Mouse (Mus musculus) ES-E14 (cell line): ENCODE results near the gene Efhc1. TPM values are rescaled to one million over a fixed set of nuclear protein-coding genes. Genes with fewer than 3 reads are reported as not detected.
A peak's percentile ranks its signal among the peaks of the same experiment; 100 is the strongest.

Experiments used
- DNase-seq: peaks from one replicate; pipeline ENCODE4 v3.0.0-alpha.2; 2013; ENCODE audit warnings: low read depth, low spot score
- H3K27ac ChIP-seq: 2 replicates; pipeline ENCODE4 v1.5.1; 2012; ENCODE audit warnings: low read depth, mild to moderate bottlenecking, low read length, moderate library complexity, mixed read lengths; ENCODE audit not compliant: poor library complexity, insufficient read depth, severe bottlenecking
- H3K36me3 ChIP-seq: 2 replicates; pipeline ENCODE4 v1.6.1; 2012; ENCODE audit warnings: mild to moderate bottlenecking, low read length, moderate library complexity, mixed read lengths; ENCODE audit not compliant: control insufficient read depth, poor library complexity, insufficient read depth, severe bottlenecking
- H3K4me1 ChIP-seq, 2 experiments: fragments of 150-350 bp in 1 of 2; sonication (generic) in 1 of 2; 2 replicates each; pipeline ENCODE4 v1.6.1; 2012; ENCODE audit warnings: low read length in 2 of 2, mild to moderate bottlenecking in 1 of 2, mixed read lengths in 1 of 2; ENCODE audit not compliant: control insufficient read depth in 2 of 2, insufficient read depth in 2 of 2, poor library complexity in 1 of 2
- H3K4me3 ChIP-seq, 2 experiments: fragments of 150-350 bp in 1 of 2; sonication (generic) in 1 of 2; 2 replicates each; pipeline ENCODE4 v1.5.1; 2012; ENCODE audit warnings: low read length in 2 of 2, low read depth in 1 of 2, mild to moderate bottlenecking in 1 of 2, mixed read lengths in 1 of 2; ENCODE audit not compliant: insufficient read depth in 1 of 2, poor library complexity in 1 of 2, severe bottlenecking in 1 of 2
- H3K9ac ChIP-seq: 2 replicates; pipeline ENCODE4 v1.6.1; 2012; ENCODE audit warnings: low read depth, mild to moderate bottlenecking, low read length, mixed read lengths; ENCODE audit not compliant: poor library complexity, insufficient read depth, severe bottlenecking
- H3K9me3 ChIP-seq: fragments of 150-350 bp; sonication (generic); 2 replicates; pipeline ENCODE4 v1.6.1; 2012; ENCODE audit warnings: low read depth, mild to moderate bottlenecking, low read length; ENCODE audit not compliant: control insufficient read depth, insufficient read depth
- CHD2 ChIP-seq: IDR thresholded peaks from 2 replicates; pipeline ENCODE4 v1.6.1; 2014; ENCODE audit warnings: mild to moderate bottlenecking, low read depth, low read length, inconsistent platforms
- HCFC1 ChIP-seq: IDR thresholded peaks from 2 replicates; pipeline ENCODE4 v1.6.1; 2012; ENCODE audit warnings: low read length, inconsistent platforms, borderline replicate concordance; ENCODE audit not compliant: insufficient read depth
- MAFK ChIP-seq: IDR thresholded peaks from 2 replicates; pipeline ENCODE4 v1.6.1; 2014; ENCODE audit warnings: mild to moderate bottlenecking, low read depth, low read length, inconsistent platforms; ENCODE audit not compliant: insufficient read depth
- ZC3H11A ChIP-seq: IDR thresholded peaks from 2 replicates; pipeline ENCODE4 v1.6.1; 2012; ENCODE audit warnings: low read depth, mild to moderate bottlenecking, inconsistent platforms, low read length, borderline replicate concordance
- ZNF384 ChIP-seq: IDR thresholded peaks from 2 replicates; pipeline ENCODE4 v1.6.1; 2012; ENCODE audit warnings: low read depth, low read length, inconsistent platforms
- in situ Hi-C, 2 experiments: fragments of 600-800 bp; cut with MboI; formaldehyde crosslinking; loops; one replicate each; pipeline ENCODE4 v1.15.1; 2025; ENCODE audit warnings: low sequenced_read_pairs in 2 of 2, inconsistent platforms in 1 of 2; ENCODE audit not compliant: unreplicated experiment in 2 of 2
- total RNA-seq: library from RNA; depleted of rRNA; stranded (reverse); fragments of 300-350 nt; gene quantifications from 2 replicates; pipeline ENCODE4 v1.2.3, GENCODE M21; 2012

Gene Efhc1
- total RNA-seq, 1 experiment = 1.7 TPM

- no peak overlapping the region for H3K27ac ChIP-seq
- no peak overlapping the region for H3K9ac ChIP-seq
- H3K4me3 ChIP-seq = no peak overlapping the region; a peak in 1 of 4 replicates
- H3K9me3 ChIP-seq = no peaks in the 10 kb centered on the region
- peaks cover 0 to 3% of the 10 kb centered on the region in 2 experiments; a peak in 2 of 4 replicates for H3K4me1 ChIP-seq
- no peak for DNase-seq
- in situ Hi-C loops = no loop called here
- TF ChIP-seq CHD2 (no peak), MAFK (no peak), ZC3H11A (no peak), HCFC1 (no peak), ZNF384 (no peak)
- no peaks in the 10 kb centered on the region; the same call in 1 of the 2 replicates for H3K36me3 ChIP-seq
Measured at GRCm38 (mm10) chr1:20940151-20940550, 11.3 kb upstream of the Efhc1 start.

GRCm38 (mm10) chr1:20941322-20941721 lies 10.1 kb upstream of the Efhc1 start:
- H3K9ac ChIP-seq = no peak overlapping the region
- in situ Hi-C loops = no loop called here
- H3K9me3 ChIP-seq = no peaks in the 10 kb centered on the region
- DNase-seq = no peak
- no peak overlapping the region for H3K27ac ChIP-seq
- TF ChIP-seq CHD2 = no peak
- no peak for TF ChIP-seq ZNF384
- no peak for TF ChIP-seq MAFK
- no peak for TF ChIP-seq ZC3H11A
- TF ChIP-seq HCFC1 = no peak
- no peaks in the 10 kb centered on the region for H3K36me3 ChIP-seq
- H3K4me1 ChIP-seq = no peaks in the 10 kb centered on the region
- H3K4me3 ChIP-seq = no peak overlapping the region

GRCm38 (mm10) chr1:20941857-20942256 lies 9.6 kb upstream of the Efhc1 start:
- Histone ChIP-seq H3K27ac (no peak overlapping the region), H3K36me3 (no peaks in the 10 kb centered on the region)

GRCm38 (mm10) chr1:20943016-20943415 lies 8.4 kb upstream of the Efhc1 start:
- no peak overlapping the region for H3K4me3 ChIP-seq
- in situ Hi-C loops = no loop called here
- H3K27ac ChIP-seq = no peak overlapping the region
- TF ChIP-seq ZC3H11A = 0 out of 2 replicates have a peak, but pooled peaks have one; percentile 11
- TF ChIP-seq MAFK = no peak
- no peak for DNase-seq
- H3K9ac ChIP-seq = no peak overlapping the region
- H3K4me1 ChIP-seq = no peaks in the 10 kb centered on the region
- H3K9me3 ChIP-seq = no peaks in the 10 kb centered on the region
- no peaks in the 10 kb centered on the region for H3K36me3 ChIP-seq

More at GRCm38 (mm10) chr1:20941857-20942256, 9.6 kb upstream of the Efhc1 start:
- Histone ChIP-seq H3K9me3 (no peaks in the 10 kb centered on the region), H3K9ac (no peak overlapping the region), H3K4me1 (no peaks in the 10 kb centered on the region), H3K4me3 (no peak overlapping the region)
- in situ Hi-C loops = no loop called here
- TF ChIP-seq ZC3H11A (no peak), ZNF384 (no peak), HCFC1 (no peak), CHD2 (no peak)
- DNase-seq = no peak

DNA sequence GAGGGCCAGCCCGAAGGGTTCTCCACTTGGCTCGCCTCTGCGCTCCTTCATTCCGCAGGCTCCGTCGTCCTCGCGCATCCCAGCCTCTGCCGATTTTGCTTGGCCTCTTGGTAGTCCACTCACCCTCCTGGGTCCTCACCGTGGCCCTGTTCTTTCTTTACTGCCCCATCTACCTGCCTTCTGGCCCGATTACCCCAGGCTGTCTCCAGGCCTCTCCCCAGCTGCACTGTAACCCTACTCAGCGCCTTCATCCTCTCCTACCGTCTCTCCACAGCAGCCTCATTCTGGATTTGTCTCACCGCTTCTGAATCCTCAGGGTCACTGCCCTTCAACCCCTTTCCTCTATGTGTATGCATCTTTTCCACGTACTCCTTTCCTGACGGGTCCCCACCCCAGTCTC lies 373 bp downstream of the Efhc1 start:
- in situ Hi-C loops = no loop called here
- no peaks in the 10 kb centered on the region for H3K9me3 ChIP-seq
- H3K27ac ChIP-seq = no peak overlapping the region
- no peak for DNase-seq
- H3K9ac ChIP-seq = peak overlapping the region; percentile 52
- H3K4me1 ChIP-seq = peaks cover 0 to 5% of the 10 kb centered on the region in 2 experiments; a peak in 2 of 4 replicates
- TF ChIP-seq ZC3H11A (no peak), CHD2 (no peak), MAFK (no peak), ZNF384 (no peak), HCFC1 (no peak)
- no peaks in the 10 kb centered on the region for H3K36me3 ChIP-seq
- H3K4me3 ChIP-seq = peak overlapping the region; percentile 57 to 66
